Mouse (Mus musculus): ENCODE measurements around the gene Cd38. TPM values are rescaled to one million over a fixed set of nuclear protein-coding genes. Genes with fewer than 3 reads are reported as not detected.

The Cd38 gene
- polyA plus RNA-seq, 1 experiment from 2014 or later = 13.9 TPM

DNA sequence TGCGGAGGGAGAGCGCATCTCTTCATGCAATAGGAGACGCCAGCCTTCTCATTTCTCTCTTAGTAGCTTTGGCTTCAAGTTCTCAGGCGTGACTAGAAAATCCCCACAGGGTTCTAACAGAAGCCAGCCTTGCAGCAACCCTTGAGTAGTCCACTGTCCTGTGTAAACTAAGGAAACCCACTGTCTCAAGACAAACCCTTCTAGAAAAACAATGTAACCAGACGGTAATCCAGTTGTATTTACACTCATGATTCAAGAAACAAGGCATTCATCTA lies 26.4 kb upstream of the Cd38 start:
- no peak overlapping the region for H3K9ac ChIP-seq
- H3K27ac ChIP-seq = no peak overlapping the region
- H3K36me3 ChIP-seq = no peaks in the 10 kb centered on the region
- H3K4me1 ChIP-seq = 0 out of 2 replicates have a peak, but pooled peaks cover 5% of the 10 kb centered on the region
- WGBS (ENCODE audit: insufficient replicate concordance) = 74% methylated on average over 5 of the region's 5 CpGs
- peak overlapping the region; percentile 42 for H3K4me2 ChIP-seq
- 0 out of 2 replicates have a peak, but pooled peaks cover 6% of the 10 kb centered on the region for H3K9me3 ChIP-seq (replicated peaks)
- no peak overlapping the region; the same call in 1 of the 2 replicates for H3K4me3 ChIP-seq
- ATAC-seq = no peak
- no peaks in the 10 kb centered on the region for H3K27me3 ChIP-seq (replicated peaks)

DNA sequence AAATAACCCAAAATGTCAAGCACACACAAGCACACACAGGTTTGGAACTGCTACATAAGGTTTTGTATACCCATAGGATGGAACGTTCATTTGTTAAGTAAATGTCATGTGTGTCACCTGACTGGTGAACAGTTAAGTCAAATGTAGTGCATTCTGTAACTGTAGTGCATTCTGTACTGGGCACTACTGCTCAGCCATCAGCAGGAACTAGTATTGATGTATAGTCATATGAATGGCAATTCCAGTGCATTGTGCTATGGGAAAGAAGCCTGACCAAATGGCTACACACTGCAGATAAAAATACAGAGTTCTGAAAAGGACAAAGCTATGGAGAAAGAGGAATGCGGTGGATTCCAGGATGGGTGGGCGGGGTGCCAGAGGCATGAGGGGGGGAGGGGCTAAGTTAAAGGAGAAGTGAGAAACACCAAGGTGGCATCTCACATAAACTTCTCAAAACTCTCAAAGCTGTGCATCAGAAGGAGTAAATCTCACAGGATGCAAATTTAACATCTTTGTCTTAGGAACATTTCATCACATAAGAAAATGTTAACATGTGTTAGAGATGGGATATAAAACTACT lies 25.7 kb upstream of the Cd38 start:
- 67% methylated on average over 3 of the region's 3 CpGs for WGBS (ENCODE audit: insufficient replicate concordance)
- H3K4me1 ChIP-seq = 0 out of 2 replicates have a peak, but pooled peaks cover 5% of the 10 kb centered on the region
- 0 out of 2 replicates have a peak, but pooled peaks cover 6% of the 10 kb centered on the region for H3K9me3 ChIP-seq (replicated peaks)
- no peak overlapping the region for H3K9ac ChIP-seq
- H3K27me3 ChIP-seq (replicated peaks) = no peaks in the 10 kb centered on the region
- H3K4me3 ChIP-seq = no peak overlapping the region
- no peak overlapping the region for H3K27ac ChIP-seq
- no peak for ATAC-seq
- H3K4me2 ChIP-seq = no peak overlapping the region
- no peaks in the 10 kb centered on the region for H3K36me3 ChIP-seq

GRCm38 (mm10) chr5:43845083-43845482 lies 23.3 kb upstream of the Cd38 start:
- 0 out of 2 replicates have a peak, but pooled peaks cover 5% of the 10 kb centered on the region for H3K4me1 ChIP-seq
- 0 out of 2 replicates have a peak, but pooled peaks cover 6% of the 10 kb centered on the region for H3K9me3 ChIP-seq (replicated peaks)
- no peak overlapping the region for H3K27ac ChIP-seq
- ATAC-seq = no peak
- WGBS (ENCODE audit: insufficient replicate concordance) = 77% methylated on average over 5 of the region's 5 CpGs
- H3K4me2 ChIP-seq = no peak overlapping the region
- H3K27me3 ChIP-seq (replicated peaks) = no peaks in the 10 kb centered on the region
- H3K4me3 ChIP-seq = no peak overlapping the region
- no peaks in the 10 kb centered on the region for H3K36me3 ChIP-seq
- H3K9ac ChIP-seq = no peak overlapping the region

GRCm38 (mm10) chr5:43845646-43846045 lies 22.7 kb upstream of the Cd38 start:
- Histone ChIP-seq H3K4me2 (no peak overlapping the region), H3K4me1 (0 out of 2 replicates have a peak, but pooled peaks cover 5% of the 10 kb centered on the region), H3K4me3 (no peak overlapping the region), H3K9me3 (replicated peaks) (0 out of 2 replicates have a peak, but pooled peaks cover 6% of the 10 kb centered on the region), H3K36me3 (no peaks in the 10 kb centered on the region), H3K27me3 (replicated peaks) (no peaks in the 10 kb centered on the region), H3K27ac (no peak overlapping the region), H3K9ac (no peak overlapping the region)
- no peak for ATAC-seq
- 39% methylated on average over 1 of the region's 1 CpGs for WGBS (ENCODE audit: insufficient replicate concordance)

GRCm38 (mm10) chr5:43846227-43846626 lies 22.1 kb upstream of the Cd38 start:
- Histone ChIP-seq H3K4me2 (no peak overlapping the region), H3K4me3 (no peak overlapping the region), H3K4me1 (0 out of 2 replicates have a peak, but pooled peaks cover 5% of the 10 kb centered on the region), H3K9ac (no peak overlapping the region), H3K9me3 (replicated peaks) (0 out of 2 replicates have a peak, but pooled peaks cover 6% of the 10 kb centered on the region), H3K36me3 (no peaks in the 10 kb centered on the region), H3K27me3 (replicated peaks) (no peaks in the 10 kb centered on the region), H3K27ac (no peak overlapping the region)
- no peak for ATAC-seq
- 35% methylated on average over 2 of the region's 2 CpGs for WGBS (ENCODE audit: insufficient replicate concordance)

DNA sequence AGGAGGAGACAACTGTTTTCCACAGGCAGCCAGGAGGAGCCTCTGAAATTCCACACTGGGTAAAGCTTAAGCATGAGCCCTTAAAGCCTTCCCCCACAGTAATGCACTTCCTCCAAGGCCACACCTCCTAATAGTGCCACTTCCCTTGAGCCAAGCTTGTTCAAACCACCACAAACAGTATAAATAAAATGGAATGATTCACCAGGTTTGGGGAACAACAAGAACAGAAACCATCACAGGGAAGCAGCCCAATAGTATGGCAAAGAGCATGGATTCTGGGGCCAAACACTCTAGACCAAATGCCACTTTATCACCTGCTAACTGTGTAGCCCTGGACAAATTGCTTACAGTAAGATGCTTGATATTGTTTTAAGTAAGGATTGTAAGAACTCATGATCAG lies 20.8 kb upstream of the Cd38 start:
- H3K27me3 ChIP-seq (replicated peaks) = no peaks in the 10 kb centered on the region
- H3K9me3 ChIP-seq (replicated peaks) = 0 out of 2 replicates have a peak, but pooled peaks cover 6% of the 10 kb centered on the region
- no peaks in the 10 kb centered on the region for H3K4me1 ChIP-seq
- no peaks in the 10 kb centered on the region for H3K36me3 ChIP-seq
- no peak overlapping the region for H3K9ac ChIP-seq
- H3K27ac ChIP-seq = no peak overlapping the region
- H3K4me3 ChIP-seq = no peak overlapping the region
- no peak overlapping the region for H3K4me2 ChIP-seq
- ATAC-seq = no peak

- WGBS (ENCODE audit: insufficient replicate concordance) = 59% methylated on average over 3 of the region's 3 CpGs
- Histone ChIP-seq H3K36me3 (no peaks in the 10 kb centered on the region), H3K4me1 (no peaks in the 10 kb centered on the region), H3K9me3 (replicated peaks) (0 out of 2 replicates have a peak, but pooled peaks cover 6% of the 10 kb centered on the region), H3K4me2 (no peak overlapping the region), H3K27me3 (replicated peaks) (no peaks in the 10 kb centered on the region), H3K27ac (no peak overlapping the region), H3K4me3 (no peak overlapping the region), H3K9ac (no peak overlapping the region)
- no peak for ATAC-seq
Measured at GRCm38 (mm10) chr5:43848275-43848674, 20.1 kb upstream of the Cd38 start.

DNA sequence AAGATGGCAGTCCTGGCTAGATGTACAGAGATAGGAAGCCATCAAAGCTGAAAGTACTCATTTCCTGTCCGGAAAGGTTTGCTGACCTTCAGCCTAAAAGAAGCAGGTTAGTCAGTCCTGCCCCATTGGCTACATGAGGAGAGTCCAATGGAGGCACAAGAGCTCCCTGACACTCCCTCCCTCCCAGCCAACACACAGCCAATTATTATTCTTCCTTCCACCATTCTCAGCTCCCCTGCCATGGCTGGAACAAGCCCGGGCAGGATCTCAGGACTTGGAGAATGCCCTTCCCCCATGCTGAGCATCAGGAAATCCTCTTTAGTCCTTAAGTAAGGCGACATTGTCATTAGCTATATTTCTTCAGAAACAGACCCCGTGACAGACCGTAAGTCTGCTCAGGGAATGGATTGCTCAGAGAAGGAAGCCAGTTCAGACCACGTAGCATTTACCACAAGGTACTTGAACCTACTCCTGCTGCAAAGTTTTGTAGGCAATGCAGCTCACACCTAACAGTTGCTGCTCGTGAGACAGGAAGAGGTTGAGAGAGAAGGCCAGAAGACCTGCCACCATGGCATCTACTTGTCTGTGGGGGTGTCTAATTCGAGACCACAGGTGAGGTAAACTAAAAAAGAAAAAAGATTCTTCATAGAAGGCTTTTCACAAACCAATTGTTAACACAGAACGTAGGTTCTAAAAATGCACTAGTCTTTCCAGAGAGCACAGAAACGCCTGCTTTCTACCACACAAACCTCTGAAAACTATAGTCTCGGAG lies 15.1 kb upstream of the Cd38 start:
- 54% methylated on average over 11 of the region's 11 CpGs for WGBS (ENCODE audit: insufficient replicate concordance)
- no peak overlapping the region for H3K27ac ChIP-seq
- no peak for ATAC-seq

DNA sequence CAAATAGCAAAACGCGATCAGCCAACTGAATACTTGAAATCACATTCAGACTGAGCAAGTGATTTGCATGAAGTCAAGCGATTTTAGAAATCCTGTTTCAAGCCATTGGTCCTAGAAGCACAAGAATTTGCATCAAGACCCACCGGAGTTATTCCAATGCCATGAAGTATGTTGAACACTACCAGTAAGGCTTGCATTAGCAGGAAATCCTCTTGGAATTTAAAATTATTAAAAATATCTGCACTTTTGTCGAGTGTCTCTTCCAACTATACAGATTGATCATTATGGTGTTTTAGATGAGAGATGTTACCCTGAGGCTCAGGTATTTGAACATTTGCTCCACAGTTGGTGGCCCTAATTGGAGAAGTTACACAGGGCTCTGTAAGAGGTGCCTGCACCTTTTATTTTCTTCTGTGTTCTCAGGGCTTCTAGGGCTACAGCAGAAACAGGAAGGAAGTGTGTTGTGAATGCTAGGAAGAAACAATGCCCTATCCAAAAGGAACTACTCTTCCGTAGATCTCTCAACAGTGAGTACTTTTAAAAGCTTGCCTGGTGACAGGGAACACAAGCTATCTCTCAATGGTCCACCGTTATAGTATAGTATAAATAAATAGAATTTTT lies 14.4 kb upstream of the Cd38 start:
- 0 out of 2 replicates have a peak, but pooled peaks cover 8% of the 10 kb centered on the region for H3K9me3 ChIP-seq (replicated peaks)
- no peaks in the 10 kb centered on the region for H3K36me3 ChIP-seq
- no peak for ATAC-seq
- no peaks in the 10 kb centered on the region for H3K27me3 ChIP-seq (replicated peaks)
- no peak overlapping the region for H3K9ac ChIP-seq
- no peak overlapping the region for H3K4me2 ChIP-seq
- no peak overlapping the region for H3K27ac ChIP-seq
- no peaks in the 10 kb centered on the region for H3K4me1 ChIP-seq
- 49% methylated on average over 7 of the region's 7 CpGs for WGBS (ENCODE audit: insufficient replicate concordance)
- no peak overlapping the region for H3K4me3 ChIP-seq

More for the DNA sequence above, 15.1 kb upstream of the Cd38 start:
- no peaks in the 10 kb centered on the region for H3K4me1 ChIP-seq
- H3K4me2 ChIP-seq = no peak overlapping the region
- H3K9me3 ChIP-seq (replicated peaks) = 0 out of 2 replicates have a peak, but pooled peaks cover 8% of the 10 kb centered on the region
- no peak overlapping the region for H3K4me3 ChIP-seq
- H3K9ac ChIP-seq = no peak overlapping the region
- H3K36me3 ChIP-seq = no peaks in the 10 kb centered on the region
- H3K27me3 ChIP-seq (replicated peaks) = no peaks in the 10 kb centered on the region

GRCm38 (mm10) chr5:43855769-43856168 lies 12.6 kb upstream of the Cd38 start:
- ATAC-seq = no peak
- 16% methylated on average over 2 of the region's 2 CpGs for WGBS (ENCODE audit: insufficient replicate concordance)

DNA sequence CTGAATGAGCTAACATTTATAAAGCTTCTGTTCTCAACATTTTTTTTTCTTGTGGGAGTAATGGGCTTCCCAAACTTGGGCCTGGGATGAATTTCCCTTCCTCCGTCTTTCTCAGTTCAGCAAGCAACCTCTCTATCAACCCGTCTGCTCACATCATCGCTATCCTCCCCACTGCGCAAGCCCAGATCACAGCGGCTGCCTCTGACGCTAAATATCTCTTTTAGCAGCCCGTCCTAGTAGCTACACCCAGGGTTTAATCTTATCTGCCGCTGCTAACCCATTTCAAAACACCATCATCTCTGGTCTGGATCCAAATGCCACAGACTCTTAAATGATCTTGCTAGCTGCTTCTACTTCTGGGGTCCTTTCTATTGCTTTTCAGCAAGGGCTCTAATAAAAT lies 8.7 kb upstream of the Cd38 start:
- H3K4me2 ChIP-seq = no peak overlapping the region
- no peak overlapping the region for H3K4me3 ChIP-seq
- 0 out of 2 replicates have a peak, but pooled peaks cover 8% of the 10 kb centered on the region for H3K9me3 ChIP-seq (replicated peaks)
- no peaks in the 10 kb centered on the region for H3K36me3 ChIP-seq
- H3K4me1 ChIP-seq = no peaks in the 10 kb centered on the region
- no peak for ATAC-seq
- H3K27ac ChIP-seq = no peak overlapping the region
- H3K9ac ChIP-seq = no peak overlapping the region
- 57% methylated on average over 8 of the region's 8 CpGs for WGBS (ENCODE audit: insufficient replicate concordance)
- H3K27me3 ChIP-seq (replicated peaks) = no peaks in the 10 kb centered on the region

More at GRCm38 (mm10) chr5:43855769-43856168, 12.6 kb upstream of the Cd38 start:
- no peak overlapping the region for H3K27ac ChIP-seq
- H3K4me2 ChIP-seq = no peak overlapping the region
- no peaks in the 10 kb centered on the region for H3K36me3 ChIP-seq
- H3K9me3 ChIP-seq (replicated peaks) = 0 out of 2 replicates have a peak, but pooled peaks cover 8% of the 10 kb centered on the region
- H3K27me3 ChIP-seq (replicated peaks) = no peaks in the 10 kb centered on the region
- no peak overlapping the region for H3K9ac ChIP-seq
- H3K4me1 ChIP-seq = no peaks in the 10 kb centered on the region
- H3K4me3 ChIP-seq = no peak overlapping the region

DNA sequence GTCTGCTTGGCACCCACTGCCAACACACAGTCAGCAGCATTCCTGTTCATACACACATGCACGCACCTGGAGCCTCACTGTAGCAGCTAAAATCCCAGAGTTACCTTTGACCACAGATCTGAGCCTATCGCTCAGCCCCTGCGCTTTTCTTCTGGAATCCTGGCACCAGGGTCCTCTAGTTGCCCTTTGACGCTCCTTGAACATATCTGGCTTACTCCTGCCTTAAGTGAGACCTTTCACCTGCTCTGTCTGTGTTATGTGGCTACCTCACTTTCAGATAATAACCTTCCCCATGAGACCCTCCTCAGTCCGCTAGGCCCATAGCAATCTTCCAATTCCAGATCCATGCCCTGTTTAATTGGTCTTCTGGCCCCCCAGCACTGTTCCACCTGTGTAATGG lies 8.3 kb upstream of the Cd38 start:
- Histone ChIP-seq H3K4me3 (no peak overlapping the region), H3K36me3 (no peaks in the 10 kb centered on the region), H3K27ac (no peak overlapping the region), H3K4me1 (no peaks in the 10 kb centered on the region), H3K9me3 (replicated peaks) (0 out of 2 replicates have a peak, but pooled peaks cover 8% of the 10 kb centered on the region), H3K27me3 (replicated peaks) (no peaks in the 10 kb centered on the region), H3K4me2 (no peak overlapping the region), H3K9ac (no peak overlapping the region)
- ATAC-seq = no peak
- 82% methylated on average over 5 of the region's 5 CpGs for WGBS (ENCODE audit: insufficient replicate concordance)

Measured in liver, embryonic 12.5 days (tissue).